Mouse (Mus musculus) brain, embryonic 14.5 days (tissue): ENCODE measurements around the gene Cnot11. TPM values are rescaled to one million over a fixed set of nuclear protein-coding genes. Genes with fewer than 3 reads are reported as not detected.

Experiments
- DNase-seq: peaks from one replicate; pipeline ENCODE4 v3.0.0-alpha.2; 2011; ENCODE audit warnings: low read depth
- CTCF ChIP-seq: fragments of 200-500 bp; IDR thresholded peaks from 2 replicates; pipeline ENCODE4 v1.5.1; 2012; ENCODE audit warnings: inconsistent platforms, mild to moderate bottlenecking, moderate library complexity, borderline replicate concordance; ENCODE audit not compliant: insufficient read depth, insufficient read length; ENCODE audit errors: extremely low read depth
- POLR2A ChIP-seq: fragments of 200-500 bp; IDR thresholded peaks from 2 replicates; pipeline ENCODE4 v1.6.1; 2012; ENCODE audit warnings: mild to moderate bottlenecking, inconsistent platforms, borderline replicate concordance; ENCODE audit not compliant: poor library complexity, insufficient read depth, insufficient read length, severe bottlenecking; ENCODE audit errors: extremely low read depth
- polyA plus RNA-seq: library from polyadenylated mRNA; depleted of rRNA; stranded (reverse); fragments of >200 nt; gene quantifications from 2 replicates; pipeline ENCODE4 v1.2.3, GENCODE M21; 2012; rRNA removed

Gene Cnot11
- polyA plus RNA-seq = 23.5 and 27.7 TPM in 2 replicates

DNA sequence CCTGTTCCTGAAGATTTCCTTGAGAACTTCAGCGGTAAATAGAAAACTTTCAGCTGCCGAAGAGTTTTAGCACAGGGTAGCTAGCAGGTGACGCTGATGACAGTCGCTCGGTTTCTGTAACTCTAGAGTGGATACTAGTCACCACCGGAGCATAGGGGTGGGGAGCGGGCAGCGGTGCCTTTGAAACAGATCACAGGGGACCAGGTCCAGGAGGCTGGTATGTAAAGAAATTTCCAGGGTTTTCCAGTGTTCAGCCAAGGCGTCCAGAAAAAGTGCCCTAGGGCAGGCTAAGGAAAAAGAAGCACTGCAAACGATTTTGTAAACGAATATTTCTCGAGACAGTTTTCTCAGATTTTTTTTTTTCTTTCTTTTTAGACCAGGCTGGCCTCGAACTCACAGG lies at the start of gene Cnot11:
TSS of gene Cnot11 (plus strand) at position 162 of the 400 bp plus-strand sequence.
- TF ChIP-seq CTCF (no peak), POLR2A (no peak)
- no peak for DNase-seq

GRCm38 (mm10) chr1:39487370-39487769 lies 47.4 kb upstream of the Cnot11 start:
- DNase-seq = no peak
- TF ChIP-seq POLR2A = no peak
- no peak for TF ChIP-seq CTCF

- no peak for DNase-seq
- TF ChIP-seq CTCF = no peak
- no peak for TF ChIP-seq POLR2A
These were observed 41.6 kb upstream of the Cnot11 start for GRCm38 (mm10) chr1:39493165-39493564.

- DNase-seq = no peak
- TF ChIP-seq CTCF = no peak
- no peak for TF ChIP-seq POLR2A
These were observed 41.1 kb upstream of the Cnot11 start for GRCm38 (mm10) chr1:39493664-39494063.

- TF ChIP-seq CTCF = no peak
- TF ChIP-seq POLR2A = no peak
- no peak for DNase-seq
These were observed 37.8 kb upstream of the Cnot11 start for GRCm38 (mm10) chr1:39496995-39497394.

GRCm38 (mm10) chr1:39497748-39498147 lies 37.0 kb upstream of the Cnot11 start:
- no peak for TF ChIP-seq POLR2A
- TF ChIP-seq CTCF = no peak

DNA sequence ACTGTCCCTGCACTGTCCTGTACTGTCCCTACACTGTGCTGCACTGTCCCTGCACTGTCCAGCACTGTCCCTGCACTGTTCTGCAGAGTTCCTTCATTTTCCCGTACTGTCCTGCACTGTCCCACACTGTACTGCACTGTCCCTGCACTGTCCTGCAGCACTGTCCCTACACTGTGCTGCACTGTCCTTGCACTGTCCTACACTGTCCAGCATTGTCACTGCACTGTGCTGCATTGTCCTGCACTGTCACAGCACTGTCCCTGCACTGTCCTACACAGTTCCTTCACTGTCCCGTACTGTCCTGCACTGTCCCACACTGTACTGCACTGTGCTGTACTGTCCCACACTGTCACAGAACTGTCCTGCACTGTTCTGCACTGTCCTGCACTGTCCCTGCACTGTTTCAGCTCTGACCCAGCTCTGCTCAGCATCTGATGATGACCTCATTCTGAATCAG lies 35.3 kb upstream of the Cnot11 start:
- no peak for DNase-seq
- TF ChIP-seq POLR2A (no peak), CTCF (no peak)

More at GRCm38 (mm10) chr1:39497748-39498147, 37.0 kb upstream of the Cnot11 start:
- no peak for DNase-seq

- no peak for DNase-seq
- TF ChIP-seq CTCF (no peak), POLR2A (no peak)
These were observed 31.8 kb upstream of the Cnot11 start for GRCm38 (mm10) chr1:39502817-39503633.

- TF ChIP-seq POLR2A = no peak
- peak; percentile 51; the same call in 1 of the 2 replicates for TF ChIP-seq CTCF
- peak; percentile 51 for DNase-seq
These were observed 30.5 kb upstream of the Cnot11 start for GRCm38 (mm10) chr1:39504261-39504660.

GRCm38 (mm10) chr1:39505600-39505999 lies 29.2 kb upstream of the Cnot11 start:
- no peak for DNase-seq
- TF ChIP-seq CTCF (no peak), POLR2A (no peak)

DNA sequence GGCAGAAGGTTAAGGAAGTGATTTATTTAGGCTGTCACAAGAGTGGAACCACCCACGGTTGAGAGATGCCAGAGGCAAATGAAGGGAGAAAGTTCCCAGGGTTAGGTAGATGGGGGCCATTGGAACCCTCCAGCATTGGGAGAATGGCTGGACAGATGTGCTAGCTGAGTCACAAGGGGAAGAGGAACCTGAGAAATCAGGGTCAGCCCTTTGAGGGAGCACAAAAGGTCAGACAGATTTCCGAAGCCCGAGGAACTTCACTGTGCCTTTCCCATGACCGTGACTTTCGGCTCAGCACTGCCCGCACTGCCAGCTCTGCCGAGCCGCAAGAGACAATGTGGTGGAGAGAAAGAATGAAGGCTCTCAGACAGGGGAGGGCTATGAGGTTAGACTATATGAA lies 23.0 kb upstream of the Cnot11 start:
- TF ChIP-seq CTCF (no peak), POLR2A (no peak)
- no peak for DNase-seq

DNA sequence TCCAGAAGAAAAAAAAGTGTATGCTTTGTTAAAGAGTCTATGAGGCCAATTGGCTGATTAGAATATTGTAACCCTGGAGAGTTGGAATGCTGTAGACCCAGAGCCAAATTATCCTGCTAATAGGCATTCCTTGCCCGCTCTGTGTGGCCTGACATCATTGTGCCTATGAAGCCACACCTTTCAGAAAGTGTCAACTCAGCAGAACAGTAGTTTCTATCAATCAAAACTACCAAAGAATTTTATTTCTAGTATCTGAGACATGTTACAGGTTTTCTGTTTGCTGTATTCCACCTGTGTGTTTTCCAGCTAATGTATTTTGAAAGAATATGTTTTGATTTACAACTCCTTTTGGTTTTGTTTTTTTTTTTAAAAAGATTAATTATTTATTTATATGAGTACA lies 22.6 kb upstream of the Cnot11 start:
- TF ChIP-seq POLR2A = no peak
- TF ChIP-seq CTCF = no peak
- DNase-seq = no peak

- no peak for DNase-seq
- TF ChIP-seq CTCF (no peak), POLR2A (no peak)
These were observed 19.3 kb upstream of the Cnot11 start for GRCm38 (mm10) chr1:39515303-39515991.
